Mouse (Mus musculus) gastrocnemius, adult 8-10 months (tissue): ENCODE data around the gene Orc5. TPM values are rescaled to one million over a fixed set of nuclear protein-coding genes. Genes with fewer than 3 reads are reported as not detected.

ENCODE experiments used
- total RNA-seq, 4 experiments: library from RNA; stranded (reverse); gene quantifications; 2 replicates each; pipeline ENCODE4 v1.2.4; 2022

Gene Orc5
- total RNA-seq, 4 experiments from 2014 or later = 6.1 to 9.1 (median 8.5) TPM

Other genes starting within 250 kb of the Orc5 start
- 1 to 10 TPM; 1.3 to 4.9 (median 2.4) TPM for gene Reln, start 205.7 kb downstream of the Orc5 start, total RNA-seq
- gene Lhfpl3, start 195.6 kb upstream of the Orc5 start, total RNA-seq = under 1 TPM in 2 of 4 experiments, not detected in 2; 0.08 to 0.13 TPM